ENCODE assay signal across 27 mouse cellular contexts in genomic region chr19:5131237-5131636, GRCm38 (mm10). TPM values are rescaled to one million over a fixed set of nuclear protein-coding genes. Genes with fewer than 3 reads are reported as not detected.
DNase-seq lines count a peak whose midpoint lies in the region; ATAC-seq and TF ChIP-seq lines count a peak whose summit lies in the region.
"Had no signal": no experiment of that assay in that cellular context is flagged by ENCODE, and none has a peak within 500 bp of the region (broad histone marks: within the 10 kb centered on the region; RNA-seq: fewer than 3 reads in every experiment).

No protein-coding gene starts in this region.

- H3K4me2 ChIP-seq in kidney, postnatal 0 days (ENCODE audit: low read length), result no peak overlapping the region
- H3K4me2 ChIP-seq in midbrain, postnatal 0 days (ENCODE audit: low read depth, low read length, poor library complexity, severe bottlenecking), result no peak overlapping the region
- H3K4me2 ChIP-seq: embryonic facial prominence, embryonic 12.5 days; forebrain, embryonic 13.5 days; forebrain, embryonic 15.5 days had no signal

- no peaks in the 10 kb centered on the region for H3K4me1 ChIP-seq in kidney, postnatal 0 days (replicated peaks; ENCODE audit: insufficient read depth, low read length)
- H3K4me1 ChIP-seq in midbrain, postnatal 0 days (ENCODE audit: insufficient read depth, low read length), result no peaks in the 10 kb centered on the region
- H3K4me1 ChIP-seq: embryonic facial prominence, embryonic 12.5 days; forebrain, embryonic 13.5 days; forebrain, embryonic 15.5 days had no signal

- H3K27ac ChIP-seq in kidney, postnatal 0 days, result 0 out of 2 replicates have a peak overlapping the region, but pooled peaks have one; percentile 15
- no peak overlapping the region for H3K27ac ChIP-seq in midbrain, postnatal 0 days (ENCODE audit: low read depth, low read length)
- H3K27ac ChIP-seq: embryonic facial prominence, embryonic 10.5 days; embryonic facial prominence, embryonic 12.5 days; forebrain, embryonic 13.5 days; forebrain, embryonic 15.5 days had no signal

- peak; percentile 67; the same call in 1 of the 2 replicates for ATAC-seq in kidney, postnatal 0 days (replicated peaks; ENCODE audit: low FRiP score, low read depth)
- 0 out of 2 replicates have a peak, but pooled peaks have one; percentile 15 for ATAC-seq in common myeloid progenitor, adult 5-6 weeks (replicated peaks; ENCODE audit: low read depth, poor library complexity, severe bottlenecking)
- 0 out of 2 replicates have a peak, but pooled peaks have one; percentile 17 for ATAC-seq in megakaryocyte progenitor cell, adult 5-6 weeks (replicated peaks; ENCODE audit: poor library complexity)
- no peak for ATAC-seq in midbrain, postnatal 0 days (ENCODE audit: low FRiP score)
- ATAC-seq: activated CD4-positive, CD25-positive, alpha-beta regulatory T cell, adult 4 months; CD4-positive, CD25-positive, alpha-beta regulatory T cell, adult 4 months; forebrain, embryonic 13.5 days; forebrain, embryonic 15.5 days; forebrain, postnatal 0 days; Patski had no signal

- H3K9me3 ChIP-seq in kidney, postnatal 0 days (replicated peaks; ENCODE audit: low read length), result no peaks in the 10 kb centered on the region
- H3K9me3 ChIP-seq in midbrain, postnatal 0 days (ENCODE audit: low read length), result no peaks in the 10 kb centered on the region
- H3K9me3 ChIP-seq: embryonic facial prominence, embryonic 10.5 days; embryonic facial prominence, embryonic 12.5 days; forebrain, embryonic 13.5 days; forebrain, embryonic 15.5 days; G1E had no signal

- H3K4me3 ChIP-seq in kidney, postnatal 0 days (replicated peaks; ENCODE audit: low read depth, low read length), result no peak overlapping the region
- no peak overlapping the region for H3K4me3 ChIP-seq in midbrain, postnatal 0 days (ENCODE audit: low read depth, low read length)
- H3K4me3 ChIP-seq: embryonic facial prominence, embryonic 10.5 days; embryonic facial prominence, embryonic 12.5 days; forebrain, embryonic 13.5 days; forebrain, embryonic 15.5 days had no signal

- H3K27me3 ChIP-seq in kidney, postnatal 0 days (ENCODE audit: insufficient read depth, low read length), result no peaks in the 10 kb centered on the region
- H3K27me3 ChIP-seq in midbrain, postnatal 0 days (ENCODE audit: insufficient read depth, low read length), result no peaks in the 10 kb centered on the region
- H3K27me3 ChIP-seq: embryonic facial prominence, embryonic 12.5 days; forebrain, embryonic 13.5 days; forebrain, embryonic 15.5 days had no signal

- TF ChIP-seq CTCF in kidney, postnatal 0 days (IDR thresholded peaks at IDR 0.05; ENCODE audit: low read depth), result no peak
- no peak for TF ChIP-seq CTCF in midbrain, postnatal 0 days (IDR thresholded peaks at IDR 0.05)

- H3K36me3 ChIP-seq in kidney, postnatal 0 days (ENCODE audit: insufficient read depth, low read length), result peaks cover 16% of the 10 kb centered on the region
- peaks cover 27% of the 10 kb centered on the region for H3K36me3 ChIP-seq in midbrain, postnatal 0 days (ENCODE audit: insufficient read depth, low read length)

- WGBS in kidney, postnatal 0 days, result 48% methylated on average over 4 of the region's 4 CpGs
- 80% methylated on average over 4 of the region's 4 CpGs for WGBS in midbrain, postnatal 0 days

- DNase-seq in kidney, postnatal 0 days (ENCODE audit: low spot score), result no peak
- no peak for DNase-seq in kidney, postnatal 14 days
- DNase-seq in adrenal gland, adult 18-20 months (ENCODE audit: low spot score in 2 of 2), result no peak
- DNase-seq in midbrain, postnatal 0 days (ENCODE audit: low spot score), result no peak
- DNase-seq in kidney, postnatal 36 days, result no peak
- DNase-seq: adrenal gland, adult 2 months; adrenal gland, postnatal 10 days; adrenal gland, postnatal 25 days; B cell, adult 2 months; cerebellum, adult 11 months; cerebellum, adult 18-20 months; cerebellum, adult 8-10 months; cerebellum, adult 9-11 months; cerebellum, postnatal 14 days; cerebellum, postnatal 36 days; forebrain, postnatal 0 days had no signal

- H3K9ac ChIP-seq in kidney, postnatal 0 days (ENCODE audit: low read depth, low read length), result no peak overlapping the region
- no peak overlapping the region for H3K9ac ChIP-seq in midbrain, postnatal 0 days (replicated peaks; ENCODE audit: low read length, poor library complexity, severe bottlenecking)
- H3K9ac ChIP-seq: embryonic facial prominence, embryonic 12.5 days; forebrain, embryonic 13.5 days; forebrain, embryonic 15.5 days; forebrain, postnatal 0 days had no signal

RNA-seq across cellular contexts. Expression of gene Klc2, which starts 12.9 kb away (rescaled TPM):
- polyA plus RNA-seq in kidney, postnatal 0 days (2015; fragmentation: Nextera tagmentation; extraction: Ambion mirVana), result 18.1 and 20.2 TPM in 2 replicates
- 4.8 and 5.2 TPM in 2 replicates for total RNA-seq in common myeloid progenitor, adult 5-6 weeks (2017)
- total RNA-seq in megakaryocyte progenitor cell, adult 5-6 weeks (2015), result 1.2 and 1.6 TPM in 2 replicates
- total RNA-seq in megakaryocyte progenitor cell, adult 5-6 weeks (2017), result 2.7 and 3.8 TPM in 2 replicates
- total RNA-seq in adrenal gland, adult 18-20 months (2021), result 10 to 100 TPM; 49.2 to 49.8 TPM
- total RNA-seq in midbrain, postnatal 0 days (2014; rRNA removed), result 187 and 201 TPM in 2 replicates
- 65.7 and 67.9 TPM in 2 replicates for polyA plus RNA-seq in midbrain, postnatal 0 days (2015; fragmentation: Nextera tagmentation; extraction: Ambion mirVana)

RNA-seq across cellular contexts. Expression of gene Rab1b, which starts 24.4 kb away (rescaled TPM):
- polyA plus RNA-seq in kidney, postnatal 0 days (2015; fragmentation: Nextera tagmentation; extraction: Ambion mirVana), result 270 and 284 TPM in 2 replicates
- 62.3 and 67.7 TPM in 2 replicates for total RNA-seq in common myeloid progenitor, adult 5-6 weeks (2017)
- total RNA-seq in megakaryocyte progenitor cell, adult 5-6 weeks (2015), result 50.8 and 56.7 TPM in 2 replicates
- 78.1 and 106 TPM in 2 replicates for total RNA-seq in megakaryocyte progenitor cell, adult 5-6 weeks (2017)
- 100 to 1,000 TPM; 179 to 194 TPM for total RNA-seq in adrenal gland, adult 18-20 months (2021)
- 192 and 242 TPM in 2 replicates for total RNA-seq in midbrain, postnatal 0 days (2014; rRNA removed)
- 204 and 227 TPM in 2 replicates for polyA plus RNA-seq in midbrain, postnatal 0 days (2015; fragmentation: Nextera tagmentation; extraction: Ambion mirVana)

RNA-seq across cellular contexts. Expression of gene Cnih2, which starts 32.9 kb away (rescaled TPM):
- 4.2 and 4.7 TPM in 2 replicates for polyA plus RNA-seq in kidney, postnatal 0 days (2015; fragmentation: Nextera tagmentation; extraction: Ambion mirVana)
- total RNA-seq in common myeloid progenitor, adult 5-6 weeks (2017), result 0.46 TPM in 1 of 2 replicates, not detected in the other
- 0.17 and 0.66 TPM in 2 replicates for total RNA-seq in megakaryocyte progenitor cell, adult 5-6 weeks (2015)
- not detected in 2 replicates for total RNA-seq in megakaryocyte progenitor cell, adult 5-6 weeks (2017)
- total RNA-seq in adrenal gland, adult 18-20 months (2021), result 1 to 10 TPM; 1.9 to 2.3 TPM
- total RNA-seq in midbrain, postnatal 0 days (2014; rRNA removed), result 677 and 753 TPM in 2 replicates
- polyA plus RNA-seq in midbrain, postnatal 0 days (2015; fragmentation: Nextera tagmentation; extraction: Ambion mirVana), result 547 and 553 TPM in 2 replicates
- polyA plus RNA-seq: activated CD4-positive, CD25-positive, alpha-beta regulatory T cell, adult 4 months had no signal

RNA-seq across cellular contexts. Expression of gene Yif1a, which starts 42.9 kb away (rescaled TPM):
- 129 and 132 TPM in 2 replicates for polyA plus RNA-seq in kidney, postnatal 0 days (2015; fragmentation: Nextera tagmentation; extraction: Ambion mirVana)
- total RNA-seq in common myeloid progenitor, adult 5-6 weeks (2017), result 15.2 and 19.3 TPM in 2 replicates
- total RNA-seq in megakaryocyte progenitor cell, adult 5-6 weeks (2015), result 44.2 and 45.3 TPM in 2 replicates
- total RNA-seq in megakaryocyte progenitor cell, adult 5-6 weeks (2017), result 9.1 and 12.3 TPM in 2 replicates
- total RNA-seq in adrenal gland, adult 18-20 months (2021), result 10 to 100 TPM; 56.4 to 75.3 TPM
- total RNA-seq in midbrain, postnatal 0 days (2014; rRNA removed), result 40.4 and 53.9 TPM in 2 replicates
- polyA plus RNA-seq in midbrain, postnatal 0 days (2015; fragmentation: Nextera tagmentation; extraction: Ambion mirVana), result 38.8 and 49.9 TPM in 2 replicates

RNA-seq across cellular contexts. Expression of gene Tmem151a, which starts 45.9 kb away (rescaled TPM):
- 1.4 and 2.1 TPM in 2 replicates for polyA plus RNA-seq in kidney, postnatal 0 days (2015; fragmentation: Nextera tagmentation; extraction: Ambion mirVana)
- total RNA-seq in common myeloid progenitor, adult 5-6 weeks (2017), result not detected in 2 replicates
- 0.02 TPM in 1 of 2 replicates, not detected in the other for total RNA-seq in megakaryocyte progenitor cell, adult 5-6 weeks (2015)
- total RNA-seq in megakaryocyte progenitor cell, adult 5-6 weeks (2017), result not detected in 2 replicates
- 1 to 10 TPM; 1.4 to 1.5 TPM for total RNA-seq in adrenal gland, adult 18-20 months (2021)
- 54.0 and 64.0 TPM in 2 replicates for total RNA-seq in midbrain, postnatal 0 days (2014; rRNA removed)
- 64.2 and 72.0 TPM in 2 replicates for polyA plus RNA-seq in midbrain, postnatal 0 days (2015; fragmentation: Nextera tagmentation; extraction: Ambion mirVana)
- total RNA-seq: CH12.LX had no signal
- polyA plus RNA-seq: activated CD4-positive, CD25-positive, alpha-beta regulatory T cell, adult 4 months; CD4-positive, CD25-positive, alpha-beta regulatory T cell, adult 4 months; G1E had no signal

Comparison
In these comparisons a context has a peak if more than half of its experiments do, and no peak if none do; other contexts are left out.
1. RNA of gene Cnih2, which starts 32.9 kb away (total RNA-seq): 677 to 753 TPM in midbrain, postnatal 0 days; 1.9 to 2.3 TPM in adrenal gland, adult 18-20 months, 0.46 TPM in common myeloid progenitor, adult 5-6 weeks and 0.17 to 0.66 TPM in megakaryocyte progenitor cell, adult 5-6 weeks; every median in the first group is over 100 times any median in the second.